Mouse (Mus musculus): ENCODE data around the gene Fras1. TPM values are rescaled to one million over a fixed set of nuclear protein-coding genes. Genes with fewer than 3 reads are reported as not detected.

Fras1 gene
- total RNA-seq, 2 experiments from 2014 or later: not detected

GRCm38 (mm10) chr5:96810620-96811019 lies 436.9 kb downstream of the Fras1 start:
- ATAC-seq (replicated peaks; ENCODE audit: low FRiP score, poor library complexity, severe bottlenecking): no peak

GRCm38 (mm10) chr5:96824769-96825327 lies 451.1 kb downstream of the Fras1 start:
- ATAC-seq (replicated peaks; ENCODE audit: low FRiP score, poor library complexity, severe bottlenecking): no peak

- ATAC-seq (replicated peaks; ENCODE audit: low FRiP score, poor library complexity, severe bottlenecking): no peak
These were observed 453.4 kb downstream of the Fras1 start for GRCm38 (mm10) chr5:96827176-96827575.

Other genes with a start within 250 kb of the Fras1 start
- 18.0 and 20.5 TPM in 2 replicates for gene Cnot6l, start 209.8 kb upstream of the Fras1 start, total RNA-seq (2015; ENCODE audit: low replicate concordance)
- 7.0 and 8.0 TPM in 2 replicates for gene Cnot6l, start 209.8 kb upstream of the Fras1 start, total RNA-seq (2017; ENCODE audit: low replicate concordance)
- 7.1 and 9.4 TPM in 2 replicates for gene Mrpl1, start 164.5 kb upstream of the Fras1 start, total RNA-seq (2015; ENCODE audit: low replicate concordance)
- gene Mrpl1, start 164.5 kb upstream of the Fras1 start, total RNA-seq (2017; ENCODE audit: low replicate concordance): 10.7 and 11.9 TPM in 2 replicates